Mouse (Mus musculus) ovary, adult 10 weeks (tissue): ENCODE data around the gene Tubgcp3. TPM values are rescaled to one million over a fixed set of nuclear protein-coding genes. Genes with fewer than 3 reads are reported as not detected.

Experiments
- polyA plus RNA-seq: library from polyadenylated mRNA; stranded (reverse); fragments of 350-450 nt; fragmentation: Illumina TruSeq; extraction: RNeasy Lipid Tissue Mini Kit (QIAGEN cat#74804); gene quantifications from one replicate; pipeline ENCODE4 v1.2.3, GENCODE M21; 2014

The Tubgcp3 gene
- 35.5 TPM for polyA plus RNA-seq

GRCm38 (mm10) chr8:12672056-12672881 lies at the start of gene Tubgcp3:
TSS of gene Tubgcp3 (minus strand) at chr8:12672248.

DNA sequence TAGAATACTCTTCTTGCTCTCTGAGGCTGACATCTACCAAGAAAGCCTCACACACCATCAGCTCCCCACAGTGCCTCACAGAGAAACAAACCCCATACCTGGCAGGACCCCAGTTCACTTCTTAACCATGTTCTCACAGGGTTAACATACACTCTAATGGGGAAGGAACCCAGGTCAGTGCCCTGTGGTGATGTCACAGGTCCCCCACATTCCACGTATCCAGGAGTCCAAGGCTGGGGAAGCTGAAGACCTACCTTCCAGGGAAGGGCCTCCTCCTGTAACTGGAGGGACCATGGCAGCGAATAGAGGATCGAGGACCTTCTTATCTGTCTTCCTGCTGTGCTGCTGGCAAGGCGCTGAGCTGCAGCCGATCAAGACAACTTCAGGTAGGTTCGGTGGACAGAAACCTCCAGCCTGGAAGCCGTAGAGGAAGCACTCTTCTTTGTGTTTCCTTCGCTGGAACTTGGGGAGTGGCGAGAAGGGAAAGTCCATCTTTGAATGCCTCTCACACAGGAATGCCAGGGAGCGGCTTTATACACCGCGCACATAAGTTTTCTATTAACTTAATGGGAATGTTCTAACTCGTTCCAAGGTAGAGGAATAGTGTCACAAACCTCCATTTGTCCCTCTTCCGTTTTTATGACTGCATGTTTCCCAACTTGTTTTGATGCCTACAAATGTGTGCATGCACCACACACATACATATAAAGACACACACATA lies 99.1 kb downstream of the Tubgcp3 start, which contains the start of gene Spaca7:
Gene Spaca7, plus strand, starts transcription at position 216 of the 721 bp plus-strand sequence.

Other genes starting within 250 kb of the Tubgcp3 start
- not detected for gene Spaca7, start 99.2 kb downstream of the Tubgcp3 start, polyA plus RNA-seq
- 30.8 TPM for gene Atp11a, start 84.8 kb upstream of the Tubgcp3 start, polyA plus RNA-seq
- gene Mcf2l, start 201.6 kb upstream of the Tubgcp3 start, polyA plus RNA-seq: 3.7 TPM